Mouse (Mus musculus): ENCODE measurements at regions not wholly inside any gene's neighbourhood (a gene's known extent, or its start where the extent isn't known, plus 50 kb on each side); places are given as distances from the start of the nearest gene placed in this dataset.

GRCm38 (mm10) chr5:74943737-74944403 lies 100.7 kb downstream of the Chic2 start:
- no peak overlapping the region for H3K9ac ChIP-seq (replicated peaks)
- no peak overlapping the region for H3K27ac ChIP-seq
- WGBS (ENCODE audit: insufficient replicate concordance): 2% methylated on average over 23 of the region's 23 CpGs

GRCm38 (mm10) chr5:74941426-74941825 lies 103.1 kb downstream of the Chic2 start:
- Histone ChIP-seq H3K4me2 (ENCODE audit: low read depth) (no peak overlapping the region), H3K36me3 (replicated peaks; ENCODE audit: control insufficient read depth, insufficient read depth, low read depth) (no peaks in the 10 kb centered on the region), H3K27ac (no peak overlapping the region), H3K27me3 (ENCODE audit: control insufficient read depth, insufficient read depth, low read length) (no peaks in the 10 kb centered on the region; the same call in 1 of the 2 replicates), H3K4me1 (replicated peaks; ENCODE audit: control insufficient read depth in 2 of 2, insufficient read depth in 2 of 2, low read length in 1 of 2) (peaks cover 0 to 4% of the 10 kb centered on the region in 2 experiments; a peak in 1 of 4 replicates), H3K9me3 (ENCODE audit: control insufficient read depth, low read length) (no peaks in the 10 kb centered on the region), H3K4me3 (ENCODE audit: insufficient read depth in 1 of 2, low read depth in 2 of 2, low read length in 2 of 2) (no peak overlapping the region), H3K9ac (replicated peaks) (no peak overlapping the region)
- 13% methylated on average over 13 of the region's 13 CpGs for WGBS (ENCODE audit: insufficient replicate concordance)
- DNase-seq (ENCODE audit: low read depth in 3 of 3, low spot score in 3 of 3): no peak
- no peak for ATAC-seq (ENCODE audit: insufficient read depth)
- no peak for TF ChIP-seq CTCF (IDR thresholded peaks at IDR 0.05; ENCODE audit: low read depth)
- TF ChIP-seq EP300 (IDR thresholded peaks at IDR 0.05; ENCODE audit: low read depth): no peak

More at GRCm38 (mm10) chr5:74943737-74944403, 100.7 kb downstream of the Chic2 start:
- peaks cover 0 to 4% of the 10 kb centered on the region in 2 experiments; a peak in 1 of 4 replicates for H3K4me1 ChIP-seq (replicated peaks; ENCODE audit: control insufficient read depth in 2 of 2, insufficient read depth in 2 of 2, low read length in 1 of 2)
- no peaks in the 10 kb centered on the region for H3K36me3 ChIP-seq (replicated peaks; ENCODE audit: control insufficient read depth, insufficient read depth, low read depth)
- H3K4me2 ChIP-seq (ENCODE audit: low read depth): peak overlapping the region; percentile 41
- ATAC-seq (ENCODE audit: insufficient read depth): peak; percentile 51; the same call in 1 of the 2 replicates
- TF ChIP-seq CTCF (IDR thresholded peaks at IDR 0.05; ENCODE audit: low read depth) (peak; percentile 82), EP300 (IDR thresholded peaks at IDR 0.05; ENCODE audit: low read depth) (no peak)
- H3K27me3 ChIP-seq (ENCODE audit: control insufficient read depth, insufficient read depth, low read length): no peaks in the 10 kb centered on the region; the same call in 1 of the 2 replicates
- DNase-seq (ENCODE audit: low read depth in 3 of 3, low spot score in 3 of 3): peak; percentile 38 to 42 (median 40)
- H3K4me3 ChIP-seq (ENCODE audit: insufficient read depth in 1 of 2, low read depth in 2 of 2, low read length in 2 of 2): no peak overlapping the region
- H3K9me3 ChIP-seq (ENCODE audit: control insufficient read depth, low read length): no peaks in the 10 kb centered on the region

- Histone ChIP-seq H3K27me3 (ENCODE audit: control insufficient read depth, insufficient read depth, low read length) (no peaks in the 10 kb centered on the region; the same call in 1 of the 2 replicates), H3K4me1 (replicated peaks; ENCODE audit: control insufficient read depth in 2 of 2, insufficient read depth in 2 of 2, low read length in 1 of 2) (no peaks in the 10 kb centered on the region), H3K27ac (no peak overlapping the region), H3K9ac (replicated peaks) (no peak overlapping the region), H3K4me3 (ENCODE audit: insufficient read depth in 1 of 2, low read depth in 2 of 2, low read length in 2 of 2) (no peak overlapping the region), H3K4me2 (ENCODE audit: low read depth) (no peak overlapping the region), H3K9me3 (ENCODE audit: control insufficient read depth, low read length) (no peaks in the 10 kb centered on the region), H3K36me3 (replicated peaks; ENCODE audit: control insufficient read depth, insufficient read depth, low read depth) (no peaks in the 10 kb centered on the region)
- ATAC-seq (ENCODE audit: insufficient read depth): no peak
- TF ChIP-seq EP300 (IDR thresholded peaks at IDR 0.05; ENCODE audit: low read depth) (no peak), CTCF (IDR thresholded peaks at IDR 0.05; ENCODE audit: low read depth) (no peak)
- no peak for DNase-seq (ENCODE audit: low read depth in 3 of 3, low spot score in 3 of 3)
- WGBS (ENCODE audit: insufficient replicate concordance): 49% methylated on average over 7 of the region's 7 CpGs
Measured at GRCm38 (mm10) chr5:74937416-74937940, 107.1 kb downstream of the Chic2 start.

GRCm38 (mm10) chr5:74936087-74936486 lies 108.5 kb downstream of the Chic2 start:
- no peak for TF ChIP-seq EP300 (IDR thresholded peaks at IDR 0.05; ENCODE audit: low read depth)
- TF ChIP-seq CTCF (IDR thresholded peaks at IDR 0.05; ENCODE audit: low read depth): no peak
- Histone ChIP-seq H3K4me3 (ENCODE audit: insufficient read depth in 1 of 2, low read depth in 2 of 2, low read length in 2 of 2) (no peak overlapping the region), H3K9ac (replicated peaks) (no peak overlapping the region), H3K36me3 (replicated peaks; ENCODE audit: control insufficient read depth, insufficient read depth, low read depth) (no peaks in the 10 kb centered on the region), H3K4me1 (replicated peaks; ENCODE audit: control insufficient read depth in 2 of 2, insufficient read depth in 2 of 2, low read length in 1 of 2) (no peaks in the 10 kb centered on the region), H3K9me3 (ENCODE audit: control insufficient read depth, low read length) (no peaks in the 10 kb centered on the region), H3K27ac (no peak overlapping the region), H3K4me2 (ENCODE audit: low read depth) (no peak overlapping the region), H3K27me3 (ENCODE audit: control insufficient read depth, insufficient read depth, low read length) (no peaks in the 10 kb centered on the region)
- DNase-seq (ENCODE audit: low read depth in 3 of 3, low spot score in 3 of 3) (no peak), ATAC-seq (ENCODE audit: insufficient read depth) (no peak)
- WGBS (ENCODE audit: insufficient replicate concordance): 58% methylated on average over 5 of the region's 5 CpGs

GRCm38 (mm10) chr5:74935676-74936075 lies 108.9 kb downstream of the Chic2 start:
- DNase-seq (ENCODE audit: low read depth in 3 of 3, low spot score in 3 of 3) (no peak), ATAC-seq (ENCODE audit: insufficient read depth) (no peak)
- Histone ChIP-seq H3K27ac (no peak overlapping the region), H3K4me2 (ENCODE audit: low read depth) (no peak overlapping the region), H3K36me3 (replicated peaks; ENCODE audit: control insufficient read depth, insufficient read depth, low read depth) (no peaks in the 10 kb centered on the region), H3K4me1 (replicated peaks; ENCODE audit: control insufficient read depth in 2 of 2, insufficient read depth in 2 of 2, low read length in 1 of 2) (no peaks in the 10 kb centered on the region), H3K27me3 (ENCODE audit: control insufficient read depth, insufficient read depth, low read length) (no peaks in the 10 kb centered on the region), H3K9me3 (ENCODE audit: control insufficient read depth, low read length) (no peaks in the 10 kb centered on the region), H3K9ac (replicated peaks) (no peak overlapping the region), H3K4me3 (ENCODE audit: insufficient read depth in 1 of 2, low read depth in 2 of 2, low read length in 2 of 2) (no peak overlapping the region)
- TF ChIP-seq EP300 (IDR thresholded peaks at IDR 0.05; ENCODE audit: low read depth): no peak
- TF ChIP-seq CTCF (IDR thresholded peaks at IDR 0.05; ENCODE audit: low read depth): no peak
- WGBS (ENCODE audit: insufficient replicate concordance): 62% methylated on average over 8 of the region's 8 CpGs

Data from liver, embryonic 14.5 days (tissue).